Mouse (Mus musculus): Measurements from ENCODE around the gene Gm20388. TPM values are rescaled to one million over a fixed set of nuclear protein-coding genes. Genes with fewer than 3 reads are reported as not detected.

The Gm20388 gene
- total RNA-seq, 2 experiments from 2014 or later, result 18.6 TPM; not detected in 1

DNA sequence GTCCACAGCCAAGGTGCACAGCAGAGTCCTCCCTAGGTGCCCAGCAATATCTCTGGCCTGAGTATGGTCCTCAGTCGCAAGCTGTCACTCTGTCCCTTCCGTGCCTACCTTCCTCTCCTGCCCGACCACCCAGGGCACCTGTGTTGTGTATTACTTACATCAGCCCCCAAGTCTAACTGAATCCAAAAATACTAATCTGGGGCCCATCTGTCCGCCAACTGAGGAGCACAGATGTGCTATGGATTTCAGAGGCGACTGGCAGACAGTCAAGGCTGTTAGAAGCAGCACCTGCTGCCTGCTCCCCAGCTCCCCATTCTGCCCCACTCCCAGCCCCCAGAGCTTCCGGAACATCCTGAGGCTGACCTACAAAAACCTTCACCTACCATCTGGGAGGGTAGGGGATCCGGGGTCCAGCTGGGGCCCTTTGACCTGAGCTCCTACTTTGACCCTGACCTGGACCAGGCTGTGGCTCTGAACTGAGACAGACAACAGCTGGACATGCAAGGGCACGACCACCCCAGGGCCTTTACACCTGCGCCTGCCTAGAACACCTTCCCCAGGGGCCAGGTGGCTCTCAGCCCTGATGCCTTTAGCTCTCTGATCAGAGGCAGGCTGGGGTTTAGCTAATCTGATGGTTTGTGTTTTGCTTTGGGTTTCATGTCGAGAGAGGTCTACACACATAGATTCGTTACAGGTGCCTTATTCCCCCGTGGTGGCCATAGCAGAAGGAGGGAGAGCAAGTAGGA is 2801.9 kb downstream of the Gm20388 start:
- intact Hi-C loops (cut with DNase I), result no loop called here
- DNase-seq (ENCODE audit: low spot score in 2 of 2), result peak in 1 of 2 experiments; percentile 25

GRCm38 (mm10) chr8:122713157-122713518 is 2802.5 kb downstream of the Gm20388 start:
- no peak for DNase-seq (ENCODE audit: low spot score in 2 of 2)
- intact Hi-C loops (cut with DNase I), result no loop called here

DNA sequence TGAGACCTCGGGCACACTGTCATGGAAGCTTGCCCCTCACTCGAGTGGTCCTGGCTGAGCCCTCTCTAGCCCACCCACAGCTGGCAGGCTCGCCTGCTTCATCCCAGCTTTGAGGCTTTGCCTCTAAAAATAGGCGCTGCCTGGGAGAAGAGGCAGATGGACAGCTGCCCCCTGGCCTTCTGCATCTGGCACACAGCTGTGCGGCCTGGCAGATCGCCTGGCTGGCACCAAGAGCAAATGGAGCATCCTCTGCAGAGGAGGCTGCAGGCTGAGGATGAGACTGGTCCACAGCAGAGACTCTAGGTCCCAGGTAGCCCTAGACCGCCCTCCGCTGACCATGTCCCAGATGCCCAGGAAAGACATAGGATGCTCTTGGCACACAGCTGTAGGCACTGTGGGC is 2805.9 kb downstream of the Gm20388 start:
- intact Hi-C loops (cut with DNase I), result no loop called here

GRCm38 (mm10) chr8:122717869-122718509 is 2807.3 kb downstream of the Gm20388 start:
- DNase-seq (ENCODE audit: low spot score in 2 of 2), result no peak
- intact Hi-C loops (cut with DNase I), result no loop called here

More for the DNA sequence above, 2805.9 kb downstream of the Gm20388 start:
- DNase-seq (ENCODE audit: low spot score in 2 of 2), result no peak

GRCm38 (mm10) chr8:122718711-122719499 is 2808.3 kb downstream of the Gm20388 start:
- DNase-seq (ENCODE audit: low spot score in 2 of 2), result no peak
- intact Hi-C loops (cut with DNase I), result no loop called here

- intact Hi-C loops (cut with DNase I), result no loop called here
- no peak for DNase-seq (ENCODE audit: low spot score in 2 of 2)
Measured at GRCm38 (mm10) chr8:122719500-122720065, 2808.9 kb downstream of the Gm20388 start.

GRCm38 (mm10) chr8:122720070-122720729 is 2809.6 kb downstream of the Gm20388 start:
- peak in 1 of 2 experiments; percentile 23 for DNase-seq (ENCODE audit: low spot score in 2 of 2)
- intact Hi-C loops (cut with DNase I), result no loop called here

- peak in 1 of 2 experiments; percentile 20 for DNase-seq (ENCODE audit: low spot score in 2 of 2)
- intact Hi-C loops (cut with DNase I), result no loop called here
Measured at GRCm38 (mm10) chr8:122720811-122721640, 2810.4 kb downstream of the Gm20388 start.

DNA sequence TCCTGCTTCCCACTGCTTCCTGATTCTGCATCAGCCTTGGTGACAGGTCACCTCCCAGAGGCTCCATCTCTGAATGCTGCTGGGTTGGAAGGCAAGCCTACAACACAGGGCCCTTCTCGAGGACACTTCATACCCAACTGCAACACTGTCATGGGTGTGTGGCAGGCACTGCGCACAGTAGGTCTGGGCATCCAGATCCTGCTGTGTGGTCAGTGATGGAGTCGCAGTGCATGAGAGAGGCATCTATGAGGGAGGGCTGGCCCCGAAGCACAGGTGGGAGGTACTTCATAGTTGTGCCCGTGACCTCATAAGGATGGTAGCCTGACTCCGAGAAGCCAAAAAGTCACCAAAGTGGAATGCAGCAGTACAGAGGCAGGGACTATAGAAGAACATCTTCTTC is 2814.5 kb downstream of the Gm20388 start:
- intact Hi-C loops (cut with DNase I), result no loop called here
- DNase-seq (ENCODE audit: low spot score in 2 of 2), result no peak

DNA sequence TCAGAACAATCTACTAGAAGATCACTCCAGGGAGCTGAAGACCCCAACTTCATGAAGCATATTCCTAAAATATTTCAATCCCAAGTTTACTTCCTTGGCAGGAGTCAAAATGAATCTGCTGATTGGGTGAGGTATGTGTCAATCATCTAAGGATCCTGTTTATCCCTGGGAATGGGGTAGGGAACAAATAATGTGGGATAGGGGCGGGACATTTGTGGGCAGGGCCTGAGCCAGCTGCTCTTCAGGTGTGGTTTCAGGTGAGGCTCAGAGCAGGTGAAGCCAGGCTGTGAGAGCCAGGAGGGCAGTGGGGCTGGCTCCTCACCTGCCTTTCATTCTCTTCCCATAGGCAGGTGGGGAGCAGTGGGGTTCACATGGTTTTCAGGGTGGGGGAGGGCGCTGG is 2816.1 kb downstream of the Gm20388 start:
- DNase-seq (ENCODE audit: low spot score in 2 of 2), result no peak
- intact Hi-C loops (cut with DNase I), result no loop called here

GRCm38 (mm10) chr8:122727412-122727811 is 2816.8 kb downstream of the Gm20388 start:
- intact Hi-C loops (cut with DNase I), result no loop called here
- DNase-seq (ENCODE audit: low spot score in 2 of 2), result no peak

DNA sequence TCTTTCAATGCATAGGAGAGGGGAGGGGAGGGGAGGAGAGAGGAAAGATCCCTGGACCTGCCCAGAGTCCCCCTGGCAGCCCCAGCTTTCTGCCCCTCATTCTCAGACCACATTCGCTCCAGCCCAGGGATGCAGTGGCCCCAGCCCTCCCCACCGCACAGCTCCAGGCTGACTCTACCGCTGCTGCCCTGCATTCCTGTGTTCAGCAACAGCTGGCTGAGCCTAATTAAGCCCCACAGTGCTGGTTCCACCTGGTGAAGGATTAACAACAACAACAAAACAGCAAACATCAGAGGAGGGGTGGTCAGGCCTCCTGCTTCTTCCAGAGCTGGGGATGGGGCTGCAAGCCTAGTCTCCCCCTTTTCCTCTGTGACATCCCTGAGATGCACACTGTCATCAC is 2818.0 kb downstream of the Gm20388 start:
- DNase-seq (ENCODE audit: low spot score in 2 of 2), result no peak
- intact Hi-C loops (cut with DNase I), result no loop called here

DNA sequence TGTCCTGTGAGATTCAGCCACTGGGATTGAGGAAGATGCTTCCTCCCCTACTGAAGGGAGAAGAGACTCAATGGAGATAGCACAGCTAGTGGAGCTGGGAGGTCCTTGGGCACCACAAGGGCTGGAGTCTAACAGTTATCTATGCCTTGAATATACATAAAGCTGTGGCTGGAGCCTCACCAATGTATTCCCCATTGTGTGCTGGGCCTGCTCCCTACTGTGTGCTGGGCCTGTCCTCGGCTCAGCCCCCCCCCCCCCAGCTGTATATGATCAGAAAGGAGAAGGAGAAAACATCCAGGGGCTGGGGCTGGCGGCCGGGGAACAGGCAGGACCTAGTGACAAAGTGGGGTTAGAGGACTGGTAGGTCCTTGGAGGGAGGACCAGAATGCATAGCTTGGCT is 2824.5 kb downstream of the Gm20388 start:
- intact Hi-C loops (cut with DNase I), result no loop called here

DNA sequence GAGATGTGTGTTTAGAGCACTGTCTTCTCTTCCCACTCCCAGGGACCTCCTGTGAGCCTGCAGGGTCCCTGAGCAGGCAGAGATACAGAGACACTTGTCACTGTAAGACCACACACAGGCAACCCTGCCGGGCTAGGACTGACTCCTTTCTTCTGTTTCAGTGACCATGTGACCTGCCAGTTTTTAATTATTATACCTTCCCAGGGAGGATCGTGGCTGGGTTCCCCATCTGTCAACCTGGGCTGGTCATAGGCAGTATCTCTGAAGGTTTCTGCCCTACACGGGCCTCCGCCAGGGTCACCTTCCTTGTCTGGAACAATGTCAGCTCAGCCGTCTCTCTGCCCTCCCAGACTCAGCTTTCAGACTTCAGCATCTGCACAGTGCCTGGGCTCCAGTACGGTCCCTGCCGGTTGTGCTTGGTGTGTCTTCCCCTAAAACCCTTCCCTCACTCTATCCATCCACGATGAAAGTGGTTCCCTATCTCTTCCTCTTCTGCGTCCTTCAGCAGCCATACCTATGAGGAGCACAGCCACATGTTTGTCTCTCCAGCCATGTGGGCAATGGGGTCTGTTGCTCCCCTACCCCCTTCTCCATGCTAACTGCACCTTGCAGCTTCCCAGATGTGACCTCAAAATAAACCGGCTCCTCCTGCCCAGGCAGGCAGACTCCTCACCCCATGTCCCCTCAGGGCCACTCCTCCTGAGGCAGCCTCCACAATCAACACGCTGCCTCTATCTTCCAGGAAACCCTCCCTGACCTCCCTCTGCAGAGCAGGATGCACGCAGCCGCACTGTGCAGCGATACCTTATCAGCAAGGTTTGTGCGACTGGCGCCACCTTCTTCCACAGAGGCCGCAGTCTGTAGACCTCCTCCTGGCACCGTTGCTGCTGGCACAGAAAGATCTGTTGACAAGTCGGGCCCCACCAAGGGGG is 2825.2 kb downstream of the Gm20388 start:
- intact Hi-C loops (cut with DNase I), result no loop called here

More for the DNA sequence above, 2824.5 kb downstream of the Gm20388 start:
- no peak for DNase-seq (ENCODE audit: low spot score in 2 of 2)

DNA sequence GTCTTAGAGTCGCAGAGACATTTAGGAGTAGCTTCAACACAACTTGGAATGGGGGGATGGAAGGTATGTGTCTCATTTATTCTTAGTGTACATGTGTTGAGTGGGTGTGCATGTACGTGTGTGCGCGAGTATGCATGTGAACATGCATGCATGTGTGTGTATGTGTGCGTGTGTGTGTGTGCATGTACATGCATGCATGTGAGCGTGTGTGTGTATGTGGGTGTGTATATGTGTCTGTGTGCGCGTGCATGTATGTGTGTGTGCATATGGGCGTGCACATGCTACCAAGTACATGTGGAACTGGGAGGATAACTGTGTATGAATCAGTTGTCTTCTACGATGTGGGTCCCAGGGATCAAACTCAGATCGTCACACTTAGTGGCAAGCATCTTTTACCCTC is 2826.0 kb downstream of the Gm20388 start:
- intact Hi-C loops (cut with DNase I), result no loop called here
- no peak for DNase-seq (ENCODE audit: low spot score in 2 of 2)

More for the DNA sequence above, 2825.2 kb downstream of the Gm20388 start:
- DNase-seq (ENCODE audit: low spot score in 2 of 2), result no peak

DNA sequence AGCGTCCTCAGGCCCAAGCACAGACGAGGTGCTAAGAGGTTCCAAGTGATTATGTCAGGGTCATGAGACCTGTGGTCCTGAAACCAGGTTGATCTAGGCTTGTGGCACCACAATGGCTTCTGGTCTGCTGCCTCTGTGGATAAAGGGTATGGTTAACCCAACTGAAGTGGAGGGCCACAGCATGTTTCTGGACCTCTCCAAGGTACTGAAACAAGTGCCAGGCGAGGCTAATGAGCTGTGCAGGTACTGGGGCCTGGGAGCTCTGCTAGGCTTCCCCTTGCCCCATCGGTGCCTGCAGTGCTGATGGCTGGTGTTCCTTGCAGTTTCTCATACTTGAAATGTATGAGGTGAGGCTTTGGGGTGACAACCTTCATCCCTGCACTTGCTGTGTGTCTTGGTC is 2826.4 kb downstream of the Gm20388 start:
- DNase-seq (ENCODE audit: low spot score in 2 of 2), result no peak
- intact Hi-C loops (cut with DNase I), result no loop called here

DNA sequence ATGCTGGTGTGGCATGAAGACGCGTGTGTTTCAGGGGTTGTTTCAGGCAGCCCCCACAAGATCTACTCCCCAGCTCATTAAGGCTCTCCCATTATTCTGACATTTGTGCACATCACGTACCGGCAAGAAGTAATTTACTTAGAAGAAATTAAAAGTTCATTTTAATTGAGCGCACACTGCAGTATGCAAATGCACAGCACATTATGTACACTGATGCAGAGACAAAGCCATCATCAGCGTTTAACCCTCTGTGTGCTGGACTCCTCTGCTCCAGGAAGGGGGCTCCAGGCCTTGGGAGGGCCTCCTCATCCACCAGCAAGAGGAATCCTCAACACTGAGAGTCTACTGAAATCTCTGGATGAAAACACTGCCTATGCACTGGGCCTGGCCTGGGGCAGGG is 2827.2 kb downstream of the Gm20388 start:
- intact Hi-C loops (cut with DNase I), result no loop called here
- no peak for DNase-seq (ENCODE audit: low spot score in 2 of 2)
